Mouse (Mus musculus) heart, adult 2 months (tissue): ENCODE results near the gene Tmem255b. TPM values are rescaled to one million over a fixed set of nuclear protein-coding genes. Genes with fewer than 3 reads are reported as not detected.

ENCODE experiments used
- DNase-seq, 2 experiments: peaks; one replicate each; pipeline ENCODE4 v3.0.0; 2021
- H3K27ac ChIP-seq: fragments of 200-600 bp; 2 replicates; pipeline ENCODE4 v1.8.1; 2022
- H3K27me3 ChIP-seq: fragments of 200-500 bp; 2 replicates; pipeline ENCODE4 v1.6.1; 2012; ENCODE audit warnings: mild to moderate bottlenecking, low read length, inconsistent platforms, mixed read lengths; ENCODE audit not compliant: control insufficient read depth, insufficient read depth
- H3K36me3 ChIP-seq: fragments of 200-500 bp; 2 replicates; pipeline ENCODE4 v1.6.1; 2012; ENCODE audit warnings: low read length, inconsistent platforms; ENCODE audit not compliant: control insufficient read depth, insufficient read depth
- H3K4me1 ChIP-seq: fragments of 200-500 bp; 2 replicates; pipeline ENCODE4 v1.6.1; 2011; ENCODE audit warnings: low read length; ENCODE audit not compliant: control insufficient read depth, insufficient read depth
- H3K4me3 ChIP-seq: fragments of 200-600 bp; 2 replicates; pipeline ENCODE4 v1.8.1; 2022
- H3K79me2 ChIP-seq: fragments of 200-500 bp; replicated peaks from 2 replicates; pipeline ENCODE4 v1.6.1; 2012; ENCODE audit warnings: mild to moderate bottlenecking, inconsistent platforms, low read length, moderate library complexity, mixed read lengths; ENCODE audit not compliant: control insufficient read depth, insufficient read depth
- H3K9ac ChIP-seq: fragments of 200-500 bp; 2 replicates; pipeline ENCODE4 v1.6.1; 2012; ENCODE audit warnings: low read depth, mild to moderate bottlenecking, control low read depth, inconsistent platforms, low read length, mixed read lengths
- CTCF ChIP-seq: fragments of 200-600 bp; IDR thresholded peaks from 2 replicates; pipeline ENCODE4 v1.8.1; 2022; ENCODE audit warnings: antibody characterized with exemption, mild to moderate bottlenecking, moderate library complexity
- EP300 ChIP-seq: fragments of 200-500 bp; IDR thresholded peaks from 2 replicates; pipeline ENCODE4 v1.6.1; 2011; ENCODE audit warnings: low read depth, low read length, control low read depth; ENCODE audit not compliant: insufficient read depth
- POLR2A ChIP-seq: fragments of 200-500 bp; IDR thresholded peaks from 2 replicates; pipeline ENCODE4 v1.6.1; 2011; ENCODE audit warnings: mild to moderate bottlenecking, low read depth, low read length, control low read depth; ENCODE audit not compliant: insufficient read depth
- WGBS: fragments of 180-500 bp; shearing (Covaris S2); methylation state at CpG from one replicate; pipeline ENCODE4 v1.1.7; 2018; 5-methylcytosine and 5-hydroxymethylcytosine counted together
- intact Hi-C: fragments of 180-260 bp; cut with DNase I; formaldehyde crosslinking; loops from one replicate; pipeline ENCODE4 v1.15.1; 2025
- polyA plus RNA-seq: library from polyadenylated mRNA; depleted of rRNA; stranded (reverse); fragments of >200 nt; gene quantifications from 2 replicates; pipeline ENCODE4 v1.2.3, GENCODE M21; 2012
- total RNA-seq, 2 experiments: library from RNA; stranded (reverse); gene quantifications; 2 replicates each; pipeline ENCODE4 v1.2.3; 2021

The Tmem255b gene
- total and polyA plus RNA-seq, 3 experiments = 4.8 to 10.2 (median 8.0) TPM

DNA sequence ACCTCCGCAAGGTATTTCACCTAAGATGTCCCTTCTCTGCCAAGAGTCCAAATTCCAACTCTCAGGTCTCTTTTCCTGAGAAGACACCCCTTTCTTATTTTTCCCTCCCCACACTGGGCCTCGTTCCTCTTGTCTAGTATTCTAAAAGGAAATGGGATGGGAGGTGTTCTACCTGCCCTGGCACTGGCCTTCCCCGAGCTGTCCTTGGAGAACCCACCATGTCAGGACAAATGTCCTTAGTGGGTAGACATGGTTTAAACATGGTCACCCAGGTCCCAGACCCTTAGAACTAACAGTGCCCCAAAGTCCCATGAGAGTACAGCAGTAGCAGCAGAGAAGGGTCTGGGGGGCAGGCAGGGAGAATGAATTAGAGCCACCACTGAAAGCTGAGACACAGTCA, 54.4 kb downstream of the Tmem255b start:
- H3K27me3 ChIP-seq = no peaks in the 10 kb centered on the region
- peaks cover 31% of the 10 kb centered on the region for H3K4me1 ChIP-seq
- 61% methylated on average over 3 of the region's 3 CpGs for WGBS
- peaks cover 18% of the 10 kb centered on the region for H3K36me3 ChIP-seq
- H3K9ac ChIP-seq = no peak overlapping the region
- TF ChIP-seq EP300 = no peak
- H3K4me3 ChIP-seq = no peak overlapping the region
- DNase-seq = no peak
- no peaks in the 10 kb centered on the region for H3K79me2 ChIP-seq
- intact Hi-C loops = no loop called here
- no peak overlapping the region; the same call in 1 of the 2 replicates for H3K27ac ChIP-seq

GRCm38 (mm10) chr8:13489986-13490910, 55.3 kb downstream of the Tmem255b start:
- Histone ChIP-seq H3K4me3 (peak overlapping the region; percentile 26; the same call in 1 of the 2 replicates), H3K9ac (no peak overlapping the region), H3K79me2 (no peaks in the 10 kb centered on the region), H3K27me3 (no peaks in the 10 kb centered on the region), H3K36me3 (peaks cover 18% of the 10 kb centered on the region), H3K4me1 (peaks cover 33% of the 10 kb centered on the region), H3K27ac (peak overlapping the region; percentile 59)
- TF ChIP-seq EP300 (peak; percentile 49; the same call in 1 of the 2 replicates), POLR2A (no peak)
- peak; percentile 46 to 68 for DNase-seq
- intact Hi-C loops = loop anchor here (1.0 to 5.0 kb wide), 3 partner anchors 40 to 63 kb away; no protein-coding TSS in a partner anchor
- 15% methylated on average over 13 of the region's 13 CpGs for WGBS

- Histone ChIP-seq H3K9ac (no peak overlapping the region), H3K4me1 (peaks cover 30% of the 10 kb centered on the region), H3K36me3 (peaks cover 18% of the 10 kb centered on the region), H3K27me3 (no peaks in the 10 kb centered on the region), H3K27ac (peak overlapping the region; percentile 94), H3K79me2 (no peaks in the 10 kb centered on the region), H3K4me3 (no peak overlapping the region)
- DNase-seq = no peak
- TF ChIP-seq POLR2A (no peak), CTCF (no peak)
- WGBS = 73% methylated on average over 14 of the region's 14 CpGs
- intact Hi-C loops = loop anchor here (5.0 kb wide), 1 partner anchor 64 kb away; no protein-coding TSS in a partner anchor
Observed at GRCm38 (mm10) chr8:13491491-13492010, 56.6 kb downstream of the Tmem255b start.

- TF ChIP-seq POLR2A (0 out of 2 replicates have a peak, but pooled peaks have one; percentile 36), CTCF (peak; percentile 53), EP300 (peak; percentile 79)
- Histone ChIP-seq H3K79me2 (no peaks in the 10 kb centered on the region), H3K4me3 (peak overlapping the region; percentile 0), H3K27ac (peak overlapping the region; percentile 94), H3K27me3 (no peaks in the 10 kb centered on the region), H3K4me1 (peaks cover 28% of the 10 kb centered on the region), H3K9ac (no peak overlapping the region), H3K36me3 (peaks cover 18% of the 10 kb centered on the region)
- intact Hi-C loops = loop anchor here (5.0 kb wide), 1 partner anchor 65 kb away; no protein-coding TSS in a partner anchor
- DNase-seq = peak; percentile 79 to 84
- WGBS = 7% methylated on average over 9 of the region's 9 CpGs
Observed at GRCm38 (mm10) chr8:13492198-13492995, 57.4 kb downstream of the Tmem255b start.

- Histone ChIP-seq H3K79me2 (no peaks in the 10 kb centered on the region), H3K36me3 (peaks cover 18% of the 10 kb centered on the region), H3K27ac (peak overlapping the region; percentile 94), H3K9ac (no peak overlapping the region), H3K27me3 (no peaks in the 10 kb centered on the region), H3K4me3 (peak overlapping the region; percentile 87), H3K4me1 (peaks cover 28% of the 10 kb centered on the region)
- DNase-seq = peak; percentile 76 to 85
- TF ChIP-seq CTCF = no peak
- no peak for TF ChIP-seq POLR2A
- no peak for TF ChIP-seq EP300
- intact Hi-C loops = loop anchor here (1.0 to 5.0 kb wide), 2 partner anchors 36 to 66 kb away; no protein-coding TSS in a partner anchor
- WGBS = 8% methylated on average over 11 of the region's 11 CpGs
Observed at GRCm38 (mm10) chr8:13493011-13493410, 58.0 kb downstream of the Tmem255b start.
